Mouse (Mus musculus) stomach, adult 2 months (tissue): ENCODE results near the gene Parp11. TPM values are rescaled to one million over a fixed set of nuclear protein-coding genes. Genes with fewer than 3 reads are reported as not detected.

ENCODE experiments used
- polyA plus RNA-seq: library from polyadenylated mRNA; depleted of rRNA; stranded (reverse); fragments of >200 nt; gene quantifications from 2 replicates; pipeline ENCODE4 v1.2.3, GENCODE M21; 2012; rRNA removed

Gene Parp11
- polyA plus RNA-seq, result 0.91 and 0.93 TPM in 2 replicates

DNA sequence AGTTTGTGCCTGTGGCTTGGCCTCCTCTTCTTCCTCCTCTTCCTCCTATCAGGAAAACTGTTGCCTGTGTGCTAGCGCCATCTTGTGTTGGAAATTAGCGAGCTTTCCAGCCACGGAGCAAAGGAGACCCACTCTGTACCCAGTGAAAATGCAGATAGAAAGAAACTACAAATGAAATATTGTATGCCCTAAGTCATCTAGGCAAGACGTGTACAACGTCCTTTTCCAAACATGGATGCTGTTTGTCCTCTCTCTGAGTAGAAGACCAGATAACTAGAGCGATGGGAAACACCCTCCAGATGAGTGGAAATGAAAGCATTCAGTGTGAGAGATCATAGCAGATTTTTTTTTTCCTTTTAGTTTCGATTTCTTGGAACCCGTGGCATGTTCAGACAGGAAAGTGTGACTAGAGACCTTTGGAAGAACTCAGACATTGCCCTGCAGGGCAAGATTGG, at the start of gene Parp11:
Gene Parp11 (plus strand): TSS at position 405 of the 455 bp plus-strand sequence.

Other genes with a start within 250 kb of the Parp11 start
- 0.52 and 1.1 TPM in 2 replicates for gene Cracr2a, start 114.5 kb downstream of the Parp11 start, polyA plus RNA-seq